Mouse (Mus musculus) CD4-positive, CD25-positive, alpha-beta regulatory T cell, adult 2 months (primary cell): Measurements from ENCODE around the gene Lamp3.
A peak's percentile ranks its signal among the peaks of the same experiment; 100 is the strongest.
"Not testable (repeated sequence)": the region's sequence is repeated elsewhere in the genome, so short reads cannot be mapped to it uniquely, and the experiment has no call there.

ENCODE experiments used
- DNase-seq: peaks from one replicate; pipeline ENCODE4 v3.0.0-alpha.2; 2012; ENCODE audit warnings: low read depth, low spot score

Lamp3 gene

DNA sequence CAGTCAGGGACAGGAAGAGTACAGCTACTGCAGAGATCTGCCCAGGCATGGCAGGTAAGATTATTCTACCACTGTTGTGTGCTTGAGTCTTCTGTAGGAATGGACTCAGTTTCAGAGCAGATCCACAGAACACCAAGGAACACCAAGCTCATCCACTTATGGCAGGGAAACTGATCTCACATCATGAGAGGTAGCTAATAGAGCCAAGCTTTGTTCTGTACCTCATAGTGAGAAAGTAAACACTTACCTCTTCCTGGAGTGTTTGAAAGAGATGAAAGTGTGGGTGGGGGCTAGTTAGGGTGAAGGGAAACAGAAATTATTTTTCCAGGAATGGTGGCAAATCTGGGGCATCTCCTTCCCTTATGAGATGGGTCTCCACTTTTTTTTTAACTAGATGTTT lies at the start of gene Lamp3:
TSS of gene Lamp3 (minus strand) at position 160 of the 400 bp plus-strand sequence.
- DNase-seq, result no peak

DNA sequence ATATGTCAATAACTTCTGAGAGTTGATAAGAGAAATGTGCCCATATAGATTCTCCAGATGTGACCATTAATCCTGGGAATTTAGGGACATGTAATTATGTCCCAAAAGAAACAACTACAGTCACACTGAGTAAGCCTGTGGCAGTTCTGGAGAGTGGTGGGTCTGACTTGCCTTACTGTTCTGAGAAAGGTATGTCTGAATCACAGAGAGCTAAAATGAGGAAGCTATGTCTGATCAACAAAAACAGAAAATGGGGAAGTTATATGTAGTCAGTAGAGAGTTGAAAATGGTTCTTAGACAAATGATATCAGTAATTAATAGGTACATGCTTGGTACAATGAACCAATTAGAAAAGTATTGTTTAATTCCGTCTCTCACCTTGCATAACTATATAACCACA lies 26.7 kb upstream of the Lamp3 start:
- no peak for DNase-seq

GRCm38 (mm10) chr16:19724139-19724538 lies 18.0 kb upstream of the Lamp3 start:
- DNase-seq, result peak; percentile 57

DNA sequence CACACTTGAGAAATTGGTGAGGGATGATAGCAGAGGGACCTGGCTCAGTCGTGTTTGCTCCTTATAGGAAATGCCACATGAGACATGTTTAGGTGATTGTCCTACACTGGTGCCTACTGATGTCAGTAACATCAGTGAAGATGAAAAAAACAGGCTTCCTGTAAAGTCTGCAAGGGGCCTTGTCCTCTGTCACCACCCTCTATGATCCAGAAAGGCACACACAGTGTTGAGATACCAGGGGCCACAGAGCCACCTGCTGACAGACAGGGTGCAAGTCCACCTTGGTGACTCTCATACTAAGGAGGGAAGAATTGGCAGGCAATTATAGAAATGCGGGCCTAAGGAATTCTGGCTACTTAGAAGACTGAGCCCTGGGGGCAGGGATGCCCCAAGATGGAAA lies 14.8 kb upstream of the Lamp3 start:
- DNase-seq, result no peak

GRCm38 (mm10) chr16:19707381-19707780 lies 1.2 kb upstream of the Lamp3 start:
- DNase-seq, result no peak

- DNase-seq, result no peak
Observed at GRCm38 (mm10) chr16:19699207-19699606, 7.0 kb downstream of the Lamp3 start.

GRCm38 (mm10) chr16:19670768-19671357 lies 35.3 kb downstream of the Lamp3 start:
- DNase-seq, result no peak

DNA sequence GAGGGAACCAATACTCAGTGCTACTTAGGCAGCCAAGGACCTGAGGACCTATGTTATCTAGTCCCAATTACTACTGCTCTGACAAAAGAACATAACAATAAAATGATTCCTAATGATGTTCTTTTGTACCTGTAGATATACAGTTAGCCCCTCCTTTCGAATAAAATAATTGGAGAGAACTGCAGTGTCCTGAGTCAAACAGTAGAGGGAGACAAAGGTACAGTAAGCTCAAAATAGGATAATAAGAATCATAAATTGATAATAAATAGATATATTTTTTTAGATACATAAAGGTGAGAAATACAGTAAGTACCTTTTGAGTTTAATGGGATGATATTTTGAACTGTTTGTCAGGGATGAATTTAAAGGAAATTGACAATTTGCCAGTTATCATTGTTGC lies 39.9 kb downstream of the Lamp3 start:
- peak; percentile 20 for DNase-seq

DNA sequence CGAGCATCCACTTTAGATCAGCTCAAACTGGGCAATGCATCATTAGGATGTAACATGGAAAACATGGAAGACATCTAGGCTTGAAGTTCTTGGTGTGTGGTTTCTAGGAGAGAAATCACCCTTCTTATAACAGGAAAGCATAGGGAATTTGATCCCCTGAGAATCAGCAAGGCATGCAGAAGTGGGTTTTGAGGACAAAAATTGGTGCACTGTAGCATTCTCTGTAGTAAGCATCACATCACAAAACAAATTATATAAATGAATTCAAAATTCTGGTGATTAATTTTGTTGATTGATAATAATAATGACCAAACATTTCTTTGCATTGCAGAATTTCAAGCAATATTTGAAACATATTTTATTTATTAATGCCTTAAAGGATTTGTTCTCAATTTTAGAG lies 76.4 kb downstream of the Lamp3 start, which contains the start of gene Olfr171:
TSS of gene Olfr171 (minus strand) at position 101 of the 400 bp plus-strand sequence.
- DNase-seq, result no peak

DNA sequence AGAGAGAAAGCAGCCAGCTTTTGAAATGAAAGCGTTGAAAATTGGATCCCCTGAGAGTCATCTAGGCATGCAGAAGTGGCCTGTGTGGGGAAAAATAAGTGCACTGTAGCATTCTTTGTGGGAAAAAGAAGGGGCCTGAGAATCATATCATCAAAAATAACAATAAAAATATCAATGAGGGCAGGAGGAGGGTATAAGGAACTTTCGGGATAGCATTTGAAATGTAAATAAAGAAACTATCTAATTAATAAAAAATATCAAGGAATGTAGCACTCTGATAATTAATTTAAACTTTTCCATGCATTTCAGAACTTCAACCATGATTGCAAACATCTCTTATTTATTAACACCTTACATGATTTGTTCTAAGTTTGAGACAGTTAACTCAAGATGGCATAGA lies 94.4 kb downstream of the Lamp3 start, which contains the start of gene Olfr170:
TSS of gene Olfr170 (minus strand) at position 101 of the 400 bp plus-strand sequence.
- not testable (repeated sequence) for DNase-seq
